Mouse (Mus musculus): ENCODE measurements around the gene Itpr3.
A peak's percentile ranks its signal among the peaks of the same experiment; 100 is the strongest.

Gene Itpr3

GRCm38 (mm10) chr17:27144152-27144551 is 87.0 kb downstream of the Itpr3 start:
- no peak for DNase-seq (ENCODE audit: low spot score)

DNA sequence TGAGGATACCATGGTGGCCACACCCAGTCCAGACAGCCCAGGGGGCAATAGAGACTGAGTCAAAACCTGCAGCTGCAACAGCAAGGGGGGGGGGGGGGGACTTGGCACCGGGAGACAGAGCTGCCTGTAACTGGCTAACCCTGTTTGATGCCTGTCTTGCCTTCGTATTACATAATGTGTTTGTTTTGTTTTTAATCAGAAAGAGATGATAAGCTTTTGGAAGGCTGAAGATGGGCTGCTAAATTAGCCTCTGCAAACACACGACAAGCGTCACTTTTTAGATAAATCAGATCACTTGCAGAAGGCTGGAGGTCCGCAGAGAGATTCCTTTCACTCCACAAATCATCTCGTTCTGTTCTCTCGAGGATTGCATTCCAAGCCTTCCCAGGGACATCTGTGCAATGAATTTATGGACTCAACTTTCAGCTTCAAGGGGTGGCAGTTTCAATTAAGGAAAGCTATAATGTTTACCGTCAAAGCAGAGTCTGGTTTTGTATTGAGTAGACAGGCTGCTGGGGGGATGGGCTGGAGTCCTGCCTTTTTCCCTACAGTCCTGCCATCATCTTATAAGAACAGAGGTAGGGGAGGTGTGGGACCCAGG is 89.3 kb downstream of the Itpr3 start:
- no peak for DNase-seq (ENCODE audit: low spot score)

GRCm38 (mm10) chr17:27150871-27151270 is 93.8 kb downstream of the Itpr3 start:
- no peak for DNase-seq (ENCODE audit: low spot score)

- DNase-seq (ENCODE audit: low spot score) = peak; percentile 16
These were observed 94.3 kb downstream of the Itpr3 start for GRCm38 (mm10) chr17:27151411-27151810.

DNA sequence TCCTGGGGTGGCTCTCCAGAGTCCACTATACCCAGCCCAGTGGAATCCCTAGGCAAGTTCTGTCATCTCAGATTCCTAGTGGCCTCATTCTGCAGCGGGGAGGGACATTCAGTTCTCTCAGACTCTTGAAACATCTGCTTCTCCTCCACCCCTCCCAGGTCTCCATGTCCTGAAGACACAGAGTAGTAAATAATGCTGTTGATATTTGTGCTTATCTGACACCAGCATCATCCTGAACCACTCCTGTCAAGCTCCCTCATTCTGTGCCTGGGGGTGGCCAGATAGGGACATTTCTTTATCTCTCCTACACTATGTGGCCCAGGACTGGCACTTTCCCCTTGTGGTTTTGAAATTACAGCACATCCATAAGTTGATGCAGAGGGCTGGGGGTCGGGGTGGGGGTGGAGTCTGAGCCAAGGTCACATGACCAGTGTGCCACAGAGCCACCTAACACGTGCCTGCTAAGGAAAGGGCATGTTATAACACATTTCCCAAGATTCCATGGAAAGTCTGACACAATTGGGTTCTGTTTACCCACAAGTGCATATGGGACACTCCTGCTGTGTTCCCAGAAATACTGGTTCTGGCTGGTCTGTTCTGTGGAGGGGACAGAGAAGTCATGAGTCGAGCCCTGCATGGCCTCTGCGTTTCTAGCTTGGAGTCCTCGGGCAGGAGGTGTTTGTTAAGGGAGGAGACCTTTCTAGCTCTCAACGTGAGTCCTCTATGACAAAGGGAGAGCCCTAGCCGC is 96.0 kb downstream of the Itpr3 start:
- DNase-seq (ENCODE audit: low spot score) = no peak

- DNase-seq (ENCODE audit: low spot score) = no peak
These were observed 96.7 kb downstream of the Itpr3 start for GRCm38 (mm10) chr17:27153773-27154193.

- no peak for DNase-seq (ENCODE audit: low spot score)
These were observed 97.2 kb downstream of the Itpr3 start for GRCm38 (mm10) chr17:27154256-27154655.

DNA sequence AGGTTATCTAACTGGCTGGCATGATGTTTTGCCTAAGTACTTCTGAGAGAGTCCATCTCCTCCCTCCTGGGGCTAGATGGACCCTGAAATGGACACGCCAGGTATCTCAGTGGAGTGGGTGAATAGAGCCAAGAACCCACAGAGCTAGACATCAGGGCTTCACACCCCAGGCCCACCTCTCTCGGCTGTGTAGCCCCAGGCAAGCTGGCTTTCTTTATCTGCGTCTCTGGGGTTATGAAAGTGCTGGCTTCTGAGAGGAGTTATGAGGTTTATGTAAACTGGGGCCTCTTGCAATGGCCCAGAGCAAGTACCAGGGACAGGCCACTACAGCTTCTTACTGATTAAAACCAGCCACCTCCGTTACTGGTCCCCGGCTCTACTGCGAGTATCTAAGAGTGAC is 97.8 kb downstream of the Itpr3 start:
- DNase-seq (ENCODE audit: low spot score) = no peak

DNA sequence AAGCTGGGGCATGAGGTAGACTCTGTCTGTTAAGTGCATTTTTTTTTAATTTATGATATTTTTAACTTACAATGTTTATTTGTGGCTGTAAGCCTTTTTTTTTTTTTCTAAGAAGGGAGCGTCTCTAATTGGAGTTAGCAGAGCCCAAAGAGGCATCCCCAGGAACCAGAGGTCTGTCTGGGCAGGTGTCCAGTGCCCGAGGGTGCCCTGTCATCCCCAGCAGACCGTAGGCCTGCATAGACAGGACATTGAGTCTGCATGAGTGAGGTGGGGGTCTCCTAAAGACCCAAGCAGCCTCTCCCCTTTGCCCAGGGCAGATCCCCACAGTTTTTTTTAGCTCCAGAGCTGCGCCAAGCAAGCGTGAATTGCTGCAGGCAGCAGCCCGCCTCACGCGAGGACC is 98.6 kb downstream of the Itpr3 start:
- no peak for DNase-seq (ENCODE audit: low spot score)

DNA sequence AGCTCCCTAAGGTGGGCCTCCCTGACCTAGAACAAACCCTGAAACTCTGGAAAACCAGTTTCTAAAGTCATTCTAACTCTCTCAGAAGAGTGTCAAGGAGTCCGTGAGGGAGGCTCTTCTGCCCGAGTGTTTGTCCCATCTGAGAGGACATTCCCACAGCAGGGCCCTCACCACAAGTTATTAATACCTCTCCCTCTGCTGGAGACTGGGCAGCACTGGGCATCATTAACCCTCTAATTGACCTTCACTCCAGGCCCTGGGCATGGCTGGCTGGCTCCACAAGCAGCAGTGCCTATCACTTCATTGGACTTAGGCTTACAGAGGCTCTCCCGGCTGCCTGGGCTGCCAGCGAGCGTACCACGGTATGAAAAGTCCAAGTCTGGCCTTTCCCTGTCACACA is 101.3 kb downstream of the Itpr3 start:
- no peak for DNase-seq (ENCODE audit: low spot score)

GRCm38 (mm10) chr17:27159169-27159568 is 102.1 kb downstream of the Itpr3 start:
- no peak for DNase-seq (ENCODE audit: low spot score)

DNA sequence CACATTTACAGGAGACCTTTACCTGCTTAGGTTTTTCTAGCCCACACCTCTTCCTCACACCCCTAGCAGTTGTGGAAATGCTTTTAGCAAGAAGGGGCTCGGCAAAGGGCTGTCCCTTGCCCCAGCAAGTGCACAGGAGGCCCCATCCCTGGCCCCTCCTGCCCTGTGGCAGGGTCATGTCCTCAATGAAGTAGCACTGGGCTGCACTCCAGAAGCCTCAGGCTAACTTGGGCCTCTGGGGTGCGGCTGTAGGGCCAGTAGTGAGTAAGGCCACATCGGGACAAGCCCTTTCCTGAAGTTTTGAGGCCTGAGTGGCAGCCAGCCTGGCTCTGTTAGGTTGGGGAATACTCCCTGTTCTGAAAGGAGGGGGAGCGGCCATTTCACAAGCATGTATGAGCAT is 103.8 kb downstream of the Itpr3 start:
- no peak for DNase-seq (ENCODE audit: low spot score)

DNA sequence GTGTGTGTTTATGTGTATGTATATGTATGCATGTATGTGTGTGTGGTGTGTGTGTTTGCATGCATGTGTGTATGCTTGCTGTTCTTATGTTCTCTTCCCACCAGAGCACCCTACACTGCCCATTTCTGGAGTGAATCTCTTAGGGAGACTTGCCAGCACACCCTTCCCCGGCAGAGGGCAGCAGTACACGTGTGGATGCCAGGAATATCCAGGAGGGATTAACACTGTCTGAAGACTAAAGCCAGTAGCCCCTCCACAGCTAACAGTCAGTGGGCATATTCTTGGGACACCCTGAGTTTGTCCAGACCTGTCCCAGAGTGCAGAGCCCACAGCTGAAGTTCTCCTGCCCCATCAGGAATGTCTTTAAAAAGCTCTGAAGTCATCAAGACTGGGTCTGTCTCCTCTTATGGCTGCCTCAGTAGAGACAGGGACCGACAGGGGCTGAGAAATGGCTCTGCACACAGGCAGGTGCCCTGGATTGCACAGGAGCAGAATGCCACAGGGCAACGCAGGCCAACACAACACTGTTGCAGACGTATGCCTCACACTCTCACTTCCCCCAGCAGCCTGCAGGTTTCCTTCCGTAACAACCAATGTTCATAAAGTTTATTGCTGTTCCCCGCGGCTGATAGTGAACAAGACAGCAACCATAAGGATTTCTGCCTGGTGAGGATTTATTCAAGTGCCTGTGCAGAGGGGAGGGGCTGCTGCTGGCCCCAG is 108.1 kb downstream of the Itpr3 start:
- DNase-seq (ENCODE audit: low spot score) = no peak

DNA sequence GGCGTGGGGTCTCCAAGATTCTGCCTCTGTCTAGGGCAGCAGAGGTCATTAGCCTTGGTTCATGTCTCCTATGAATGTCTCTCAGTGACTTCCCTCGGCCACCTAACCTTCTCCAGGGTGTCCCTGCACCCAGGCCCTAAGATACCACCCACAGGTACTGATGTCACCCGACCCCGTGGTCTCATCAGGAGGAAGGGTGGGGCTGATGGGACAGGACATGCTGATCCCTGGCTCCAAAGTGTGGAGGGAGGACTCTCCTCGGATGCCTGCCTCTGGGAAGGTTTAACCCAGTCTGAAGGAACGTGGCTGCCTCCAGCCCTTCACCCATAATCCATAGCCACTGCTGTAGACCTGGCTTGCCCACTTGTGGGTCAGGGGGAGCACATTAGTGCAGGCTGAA is 109.8 kb downstream of the Itpr3 start:
- DNase-seq (ENCODE audit: low spot score) = no peak

DNA sequence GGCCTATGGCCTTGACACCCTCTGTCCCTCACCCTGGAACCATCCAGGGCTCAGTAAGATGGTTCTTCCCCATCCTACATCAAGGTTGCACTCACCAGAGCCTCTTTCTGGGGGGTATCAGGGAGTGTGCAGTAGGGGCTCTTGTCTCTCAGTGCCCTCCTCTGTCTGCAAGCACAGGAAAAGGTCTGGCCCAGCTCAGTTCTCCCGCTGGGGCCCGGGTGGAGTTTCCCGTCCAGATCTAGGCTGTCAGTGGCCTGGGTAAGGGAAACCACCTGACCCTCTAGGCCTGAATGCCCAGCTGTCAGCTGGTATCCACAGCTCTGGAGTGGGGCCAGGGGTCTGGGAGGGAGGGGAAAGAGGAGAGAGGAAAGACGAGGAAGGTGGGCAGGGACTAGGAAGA is 110.4 kb downstream of the Itpr3 start, which contains the start of gene Ip6k3:
Gene Ip6k3, minus strand, starts transcription at position 251 of the 400 bp plus-strand sequence.
- no peak for DNase-seq (ENCODE audit: low spot score)

DNA sequence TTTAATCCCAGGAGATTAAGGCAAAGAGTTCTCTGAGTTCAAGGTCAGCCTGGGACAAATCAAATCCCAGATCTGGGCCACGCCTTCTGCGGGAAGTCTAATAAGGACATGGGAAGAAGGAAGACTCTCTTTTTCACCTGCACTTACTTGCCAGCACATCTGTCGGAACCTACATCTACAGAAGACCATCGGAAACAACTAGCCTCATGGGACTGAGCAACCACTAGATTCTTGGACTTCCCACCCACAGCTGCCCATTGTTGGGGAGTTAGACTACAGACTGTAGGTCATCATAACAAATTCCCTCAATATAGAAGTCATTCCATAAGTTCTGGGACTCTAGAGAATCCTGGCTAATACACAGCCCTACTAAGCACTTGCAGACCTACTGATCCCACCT is 111.5 kb downstream of the Itpr3 start:
- DNase-seq (ENCODE audit: low spot score) = no peak

DNA sequence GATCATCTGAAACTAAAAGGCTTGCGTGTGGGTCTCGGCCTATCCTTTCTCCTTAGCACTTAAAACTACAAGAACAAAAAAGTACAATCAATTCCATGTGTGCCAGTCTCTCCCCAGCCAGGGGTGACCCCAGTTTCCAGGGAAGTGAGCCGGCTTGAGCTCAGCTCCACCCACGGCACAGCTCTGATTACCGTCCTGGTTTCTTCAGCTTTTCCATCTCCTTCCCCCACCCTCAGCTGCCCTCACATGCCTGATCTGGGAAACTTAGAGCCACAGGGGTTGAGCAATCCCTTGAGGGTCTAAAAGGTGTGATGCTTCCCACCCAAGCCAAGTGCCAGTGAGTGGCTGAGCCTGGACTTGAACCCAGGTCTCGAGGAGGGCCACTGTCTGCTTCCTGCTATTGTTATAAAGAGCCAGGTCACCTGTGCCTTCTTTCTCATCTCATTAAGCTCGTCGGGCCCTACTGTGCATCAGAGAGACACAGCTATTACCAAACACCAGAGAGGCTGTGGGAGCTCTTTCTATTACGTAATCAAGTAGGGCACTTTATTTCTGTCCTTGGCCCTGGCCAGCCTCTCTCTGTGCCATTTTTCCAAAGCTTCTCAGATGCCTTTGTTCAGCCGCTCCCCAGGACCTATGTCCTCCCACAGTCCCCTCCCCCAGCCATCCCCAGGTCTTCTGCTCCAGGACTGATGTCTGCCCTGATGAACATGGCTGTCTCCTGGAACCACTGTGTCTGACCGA is 113.0 kb downstream of the Itpr3 start:
- no peak for DNase-seq (ENCODE audit: low spot score)

DNA sequence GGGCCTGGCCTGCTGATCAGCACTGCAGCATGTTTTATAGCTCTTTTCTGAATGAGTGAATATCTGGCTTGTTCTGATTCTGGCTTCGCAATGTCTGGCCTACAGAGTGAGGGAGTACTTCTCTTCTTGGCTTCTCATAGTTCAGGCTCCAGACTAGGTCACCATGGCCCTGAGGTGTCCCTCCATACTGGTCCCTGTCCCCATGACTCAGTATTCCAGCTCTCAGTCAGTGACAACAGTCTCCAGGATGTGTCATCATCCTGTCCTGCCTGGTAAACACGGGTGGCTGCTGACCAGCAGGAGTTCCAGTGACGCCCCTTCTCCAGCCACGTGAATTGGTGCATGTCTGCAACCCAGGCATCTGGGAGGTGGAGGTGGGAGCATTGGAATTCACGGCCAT is 114.0 kb downstream of the Itpr3 start:
- no peak for DNase-seq (ENCODE audit: low spot score)
